Mouse (Mus musculus) midbrain, embryonic 16.5 days (tissue): Measurements from ENCODE around the gene Olfr653. TPM values are rescaled to one million over a fixed set of nuclear protein-coding genes. Genes with fewer than 3 reads are reported as not detected.

Source experiments
- ATAC-seq: fragments of 200-750 bp; cut with Nextera tagmentation; 2 replicates; pipeline ENCODE4 v1.8.0; 2017; ENCODE audit warnings: moderate TSS enrichment
- H3K27ac ChIP-seq: fragments of 300-500 bp; sonication (generic); 2 replicates; pipeline ENCODE4 v1.5.1; 2014; ENCODE audit warnings: mild to moderate bottlenecking, low read length, mixed read lengths
- H3K27me3 ChIP-seq: fragments of 300-500 bp; sonication (generic); 2 replicates; pipeline ENCODE4 v1.6.1; 2014; ENCODE audit warnings: low read depth, low read length, mixed read lengths; ENCODE audit not compliant: control insufficient read depth, insufficient read depth
- H3K36me3 ChIP-seq: fragments of 300-500 bp; sonication (generic); 2 replicates; pipeline ENCODE4 v1.6.1; 2014; ENCODE audit warnings: mild to moderate bottlenecking, low read length, moderate library complexity, mixed read lengths; ENCODE audit not compliant: control insufficient read depth, insufficient read depth
- H3K4me1 ChIP-seq: fragments of 300-500 bp; sonication (generic); 2 replicates; pipeline ENCODE4 v1.6.1; 2014; ENCODE audit warnings: mild to moderate bottlenecking, low read length, mixed read lengths; ENCODE audit not compliant: control insufficient read depth, insufficient read depth
- H3K4me2 ChIP-seq: fragments of 300-500 bp; sonication (generic); 2 replicates; pipeline ENCODE4 v1.6.1; 2014; ENCODE audit warnings: mild to moderate bottlenecking, low read length, mixed read lengths
- H3K4me3 ChIP-seq: fragments of 300-500 bp; sonication (generic); 2 replicates; pipeline ENCODE4 v1.5.1; 2014; ENCODE audit warnings: low read depth, mild to moderate bottlenecking, low read length, moderate library complexity, mixed read lengths
- H3K9ac ChIP-seq: fragments of 300-500 bp; sonication (generic); 2 replicates; pipeline ENCODE4 v1.6.1; 2014; ENCODE audit warnings: low read depth, low read length, mixed read lengths
- H3K9me3 ChIP-seq: fragments of 300-500 bp; sonication (generic); replicated peaks from 2 replicates; pipeline ENCODE4 v1.6.1; 2014; ENCODE audit warnings: mild to moderate bottlenecking, low read length, mixed read lengths; ENCODE audit not compliant: control insufficient read depth, poor library complexity, severe bottlenecking
- WGBS: fragments of 180-500 bp; shearing (Covaris S2); extraction: QIAGEN DNeasy Blood & Tissue Kit; methylation state at CpG from one replicate; pipeline ENCODE4 v1.1.7; 2014; 5-methylcytosine and 5-hydroxymethylcytosine counted together
- polyA plus RNA-seq: library from polyadenylated mRNA; unstranded; fragments of >200 nt; fragmentation: Nextera tagmentation; extraction: Ambion mirVana; gene quantifications from 2 replicates; pipeline ENCODE4 v1.2.1, GENCODE M21; 2015

The Olfr653 gene
- polyA plus RNA-seq, 1 experiment from 2014 or later: not detected

DNA sequence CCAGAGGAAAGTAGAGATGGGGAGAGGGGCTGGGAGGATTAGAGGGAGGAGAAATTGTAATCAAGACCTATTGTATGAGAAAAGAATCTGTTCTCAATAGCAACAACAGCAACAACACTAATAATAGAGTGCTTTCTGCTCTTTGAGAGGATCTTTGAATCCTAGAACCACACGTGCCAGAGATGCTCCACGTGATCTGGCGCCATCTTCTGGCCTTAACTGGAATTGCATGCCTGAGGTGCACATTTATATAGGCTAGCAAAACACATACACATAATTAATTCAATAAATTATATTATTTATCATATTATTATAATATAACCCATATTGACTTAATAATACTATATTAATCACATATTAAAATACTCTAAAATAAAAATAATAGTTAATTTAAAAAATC is 26.1 kb downstream of the Olfr653 start:
- Histone ChIP-seq H3K27ac (no peak overlapping the region), H3K36me3 (no peaks in the 10 kb centered on the region), H3K4me2 (no peak overlapping the region), H3K9me3 (no peaks in the 10 kb centered on the region), H3K4me1 (no peaks in the 10 kb centered on the region), H3K4me3 (no peak overlapping the region), H3K27me3 (no peaks in the 10 kb centered on the region), H3K9ac (no peak overlapping the region)
- 2% methylated on average over 3 of the region's 3 CpGs for WGBS
- ATAC-seq: no peak

DNA sequence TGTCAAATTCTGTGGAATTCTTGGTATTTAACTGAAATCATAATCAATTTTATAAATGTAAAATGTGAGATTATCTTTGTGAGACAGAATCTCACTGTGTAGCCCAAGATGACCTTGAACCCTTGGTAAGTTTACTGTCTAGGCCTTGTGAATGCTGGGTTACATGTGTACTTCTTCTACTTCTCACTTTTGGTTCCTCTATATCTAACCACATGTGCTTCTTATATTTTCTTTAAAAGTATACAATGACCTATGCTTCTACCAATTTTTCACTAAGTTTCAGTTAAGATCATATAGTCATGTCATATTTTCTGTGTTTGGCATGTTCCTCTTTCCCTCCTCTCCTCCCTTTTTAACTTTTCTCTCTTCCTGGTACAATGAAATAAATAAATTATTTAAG is 27.6 kb downstream of the Olfr653 start:
- Histone ChIP-seq H3K4me2 (no peak overlapping the region), H3K4me1 (no peaks in the 10 kb centered on the region), H3K27me3 (no peaks in the 10 kb centered on the region), H3K9me3 (no peaks in the 10 kb centered on the region), H3K27ac (no peak overlapping the region), H3K36me3 (no peaks in the 10 kb centered on the region), H3K4me3 (no peak overlapping the region), H3K9ac (no peak overlapping the region)
- no peak for ATAC-seq

DNA sequence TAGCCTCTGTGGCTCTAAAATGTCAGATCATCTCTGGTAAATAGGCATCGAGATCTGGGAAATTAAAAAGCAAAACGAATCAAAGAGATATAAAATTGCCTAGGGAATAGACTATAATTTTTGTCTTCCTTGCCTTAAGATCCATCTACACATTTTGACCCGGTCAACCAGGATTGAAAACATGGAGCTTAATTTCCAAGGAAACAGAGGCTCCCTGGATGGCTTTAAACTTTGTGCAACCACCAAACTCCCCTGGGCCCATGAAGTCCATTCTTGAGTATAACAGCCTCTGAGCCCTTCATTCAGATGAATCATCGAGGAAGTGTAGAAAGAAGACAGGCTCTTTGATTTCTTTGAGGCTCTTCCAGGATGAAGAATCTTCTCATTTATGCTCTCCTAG is 36.5 kb downstream of the Olfr653 start, which contains the start of gene Olfr656:
Gene Olfr656 (plus strand): TSS at position 301 of the 400 bp plus-strand sequence.
- Histone ChIP-seq H3K4me2 (no peak within 1 kb of the TSS), H3K27ac (no peak within 1 kb of the TSS), H3K9me3 (no peaks in the 10 kb centered on the region), H3K9ac (no peak within 1 kb of the TSS), H3K4me1 (no peaks in the 10 kb centered on the region), H3K27me3 (no peaks in the 10 kb centered on the region), H3K36me3 (no peaks in the 10 kb centered on the region), H3K4me3 (no peak within 1 kb of the TSS)
- 66% methylated on average over 4 of the region's 4 CpGs for WGBS
- ATAC-seq: no peak

DNA sequence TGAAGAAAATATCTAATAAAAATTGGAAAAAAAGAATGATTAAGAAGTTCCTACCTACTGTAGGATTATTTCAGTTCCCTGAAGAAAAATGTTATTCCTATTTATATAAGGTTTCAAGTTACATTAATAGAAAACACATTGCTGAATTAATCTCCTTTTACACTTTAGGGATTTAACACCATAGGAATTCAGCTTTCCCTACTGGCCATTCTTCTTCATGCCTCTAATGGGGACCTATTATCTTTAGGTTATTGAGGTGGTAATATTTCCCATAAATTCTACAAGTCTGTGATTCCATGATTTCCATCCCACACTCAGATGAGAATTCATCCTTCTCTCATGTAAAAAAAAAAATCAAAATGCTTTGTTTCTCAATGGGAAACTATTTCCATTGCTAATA is 47.4 kb downstream of the Olfr653 start, which contains the start of gene Olfr657:
Gene Olfr657 (plus strand): TSS at position 301 of the 400 bp plus-strand sequence.
- no peaks in the 10 kb centered on the region for H3K36me3 ChIP-seq
- H3K9ac ChIP-seq: no peak within 1 kb of the TSS
- H3K9me3 ChIP-seq: no peaks in the 10 kb centered on the region
- H3K27me3 ChIP-seq: no peaks in the 10 kb centered on the region
- no peak within 1 kb of the TSS for H3K4me3 ChIP-seq
- H3K4me1 ChIP-seq: no peaks in the 10 kb centered on the region
- ATAC-seq: no peak
- no peak within 1 kb of the TSS for H3K4me2 ChIP-seq
- no peak within 1 kb of the TSS for H3K27ac ChIP-seq

Other genes with a start within 250 kb of the Olfr653 start
- gene Trim34b, start 247.8 kb upstream of the Olfr653 start, polyA plus RNA-seq: not detected in 2 replicates
- 1.4 and 1.5 TPM in 2 replicates for gene Trim12c, start 224.0 kb upstream of the Olfr653 start, polyA plus RNA-seq
- not detected in 2 replicates for gene Trim30b, start 207.4 kb upstream of the Olfr653 start, polyA plus RNA-seq
- not detected in 2 replicates for gene Trim30c, start 176.5 kb upstream of the Olfr653 start, polyA plus RNA-seq
- 0.42 and 0.48 TPM in 2 replicates for gene Trim30a, start 112.1 kb upstream of the Olfr653 start, polyA plus RNA-seq
- 0.36 and 0.50 TPM in 2 replicates for gene Trim30d, start 69.5 kb upstream of the Olfr653 start, polyA plus RNA-seq
- gene Olfr651, start 27.2 kb upstream of the Olfr653 start, polyA plus RNA-seq: not detected in 2 replicates
- gene Olfr652, start 16.4 kb upstream of the Olfr653 start, polyA plus RNA-seq: not detected in 2 replicates
- not detected in 2 replicates for gene Olfr654, start 9.7 kb downstream of the Olfr653 start, polyA plus RNA-seq
- not detected in 2 replicates for gene Olfr655, start 24.5 kb downstream of the Olfr653 start, polyA plus RNA-seq
- gene Olfr656, start 36.6 kb downstream of the Olfr653 start, polyA plus RNA-seq: not detected in 2 replicates
- not detected in 2 replicates for gene Olfr657, start 47.5 kb downstream of the Olfr653 start, polyA plus RNA-seq
- gene Olfr658, start 70.0 kb downstream of the Olfr653 start, polyA plus RNA-seq: 0.10 and 0.16 TPM in 2 replicates
- gene Olfr659, start 89.4 kb downstream of the Olfr653 start, polyA plus RNA-seq: not detected in 2 replicates
- not detected in 2 replicates for gene Olfr661, start 109.2 kb downstream of the Olfr653 start, polyA plus RNA-seq
- not detected in 2 replicates for gene Usp17le, start 200.2 kb downstream of the Olfr653 start, polyA plus RNA-seq